Mouse (Mus musculus) Patski (cell line): ENCODE results near the gene Il10ra. TPM values are rescaled to one million over a fixed set of nuclear protein-coding genes. Genes with fewer than 3 reads are reported as not detected.

Source experiments
- ATAC-seq: fragments of 100-300 bp; one replicate; pipeline ENCODE4 v1.8.0; 2021
- CTCF ChIA-PET: fragments of 350-600 bp; sonication (Branson Sonifier 250); formaldehyde crosslinking; loops from one replicate; lab custom pipeline; 2022; ENCODE audit warnings: inconsistent platforms; lab: Charles Lee
- POLR2A ChIA-PET: fragments of 350-600 bp; sonication (Branson Sonifier 250); formaldehyde crosslinking; loops from one replicate; lab custom pipeline; 2022; ENCODE audit warnings: antibody characterized with exemption, inconsistent platforms; lab: Charles Lee
- DNase-seq: peaks from one replicate; pipeline ENCODE4 v3.0.0-alpha.2; 2011; ENCODE audit warnings: low read depth, low spot score
- H3K27me3 ChIP-seq: fragments of 371-371 bp; one replicate; pipeline ENCODE4 v1.5.1; 2021
- CTCF ChIP-seq: fragments of 100-300 bp; IDR thresholded peaks from one replicate; pipeline ENCODE4 v1.5.1; 2021
- in situ Hi-C: fragments of 300-500 bp; cut with MboI; formaldehyde crosslinking; loops from 3 replicates; pipeline ENCODE4 v1.11.1; 2018; ENCODE audit warnings: low pct_unique_long_range_greater_than_20kb, mixed read lengths
- polyA plus RNA-seq: library from polyadenylated mRNA; unstranded; gene quantifications from one replicate; pipeline ENCODE4 v1.2.3, GENCODE M21; 2021

Il10ra gene
- polyA plus RNA-seq, 1 experiment from 2014 or later: not detected

GRCm38 (mm10) chr9:45294210-45295011 is 25.5 kb upstream of the Il10ra start:
- no peak for DNase-seq
- TF ChIP-seq CTCF: no peak
- CTCF ChIA-PET: no interaction called here
- peaks cover 31% of the 10 kb centered on the region for H3K27me3 ChIP-seq
- POLR2A ChIA-PET: no interaction called here
- in situ Hi-C loops: no loop called here
- no peak for ATAC-seq

GRCm38 (mm10) chr9:45291481-45292168 is 22.7 kb upstream of the Il10ra start:
- in situ Hi-C loops: no loop called here
- ChIA-PET POLR2A (interaction anchor here (0.6 kb wide), 1 partner anchor 1309 kb away, joined by 4 read pairs; no protein-coding TSS in a partner anchor), CTCF (no interaction called here)
- TF ChIP-seq CTCF: no peak
- no peak for ATAC-seq
- no peak for DNase-seq
- H3K27me3 ChIP-seq: peaks cover 30% of the 10 kb centered on the region

GRCm38 (mm10) chr9:45282466-45282865 is 13.5 kb upstream of the Il10ra start:
- peaks cover 15% of the 10 kb centered on the region for H3K27me3 ChIP-seq
- ATAC-seq (no peak), DNase-seq (no peak)
- in situ Hi-C loops: no loop called here
- POLR2A ChIA-PET: no interaction called here
- no peak for TF ChIP-seq CTCF
- CTCF ChIA-PET: no interaction called here

GRCm38 (mm10) chr9:45280891-45281290 is 11.9 kb upstream of the Il10ra start:
- ATAC-seq (no peak), DNase-seq (no peak)
- TF ChIP-seq CTCF: no peak
- CTCF ChIA-PET: no interaction called here
- POLR2A ChIA-PET: no interaction called here
- peaks cover 24% of the 10 kb centered on the region for H3K27me3 ChIP-seq
- in situ Hi-C loops: no loop called here

GRCm38 (mm10) chr9:45280059-45280458 is 11.1 kb upstream of the Il10ra start:
- in situ Hi-C loops: no loop called here
- DNase-seq (no peak), ATAC-seq (no peak)
- ChIA-PET POLR2A (no interaction called here), CTCF (no interaction called here)
- peaks cover 25% of the 10 kb centered on the region for H3K27me3 ChIP-seq
- TF ChIP-seq CTCF: no peak

GRCm38 (mm10) chr9:45274635-45275034 is 5.7 kb upstream of the Il10ra start:
- TF ChIP-seq CTCF: no peak
- POLR2A ChIA-PET: no interaction called here
- CTCF ChIA-PET: no interaction called here

GRCm38 (mm10) chr9:45274218-45274617 is 5.3 kb upstream of the Il10ra start:
- TF ChIP-seq CTCF: no peak
- ChIA-PET POLR2A (no interaction called here), CTCF (no interaction called here)
- in situ Hi-C loops: no loop called here
- DNase-seq (no peak), ATAC-seq (no peak)
- peaks cover 35% of the 10 kb centered on the region for H3K27me3 ChIP-seq

More at GRCm38 (mm10) chr9:45274635-45275034, 5.7 kb upstream of the Il10ra start:
- no peak for ATAC-seq
- H3K27me3 ChIP-seq: peaks cover 34% of the 10 kb centered on the region
- no peak for DNase-seq
- in situ Hi-C loops: no loop called here

- TF ChIP-seq CTCF: no peak
- DNase-seq (no peak), ATAC-seq (no peak)
- in situ Hi-C loops: no loop called here
- peaks cover 28% of the 10 kb centered on the region for H3K27me3 ChIP-seq
- ChIA-PET POLR2A (no interaction called here), CTCF (no interaction called here)
Observed at GRCm38 (mm10) chr9:45272213-45272612, 3.3 kb upstream of the Il10ra start.

- no peak for ATAC-seq
- in situ Hi-C loops: no loop called here
- peaks cover 22% of the 10 kb centered on the region for H3K27me3 ChIP-seq
- CTCF ChIA-PET: no interaction called here
- TF ChIP-seq CTCF: no peak
- no peak for DNase-seq
- POLR2A ChIA-PET: no interaction called here
Observed at GRCm38 (mm10) chr9:45268079-45268478, 870 bp downstream of the Il10ra start.

- in situ Hi-C loops: no loop called here
- DNase-seq (no peak), ATAC-seq (no peak)
- no peak for TF ChIP-seq CTCF
- ChIA-PET CTCF (no interaction called here), POLR2A (no interaction called here)
- peaks cover 24% of the 10 kb centered on the region for H3K27me3 ChIP-seq
Observed at GRCm38 (mm10) chr9:45267099-45267498, 1.9 kb downstream of the Il10ra start.

GRCm38 (mm10) chr9:45261872-45262271 is 7.1 kb downstream of the Il10ra start:
- no peak for TF ChIP-seq CTCF
- peaks cover 22% of the 10 kb centered on the region for H3K27me3 ChIP-seq
- ChIA-PET CTCF (no interaction called here), POLR2A (no interaction called here)
- ATAC-seq (no peak), DNase-seq (no peak)
- in situ Hi-C loops: no loop called here
